Mouse (Mus musculus) lung, adult 2 months (tissue): ENCODE data around the gene Hyal2.

Experiments used
- CTCF ChIP-seq: fragments of 200-500 bp; IDR thresholded peaks from 2 replicates; pipeline ENCODE4 v1.5.1; 2011; ENCODE audit warnings: mild to moderate bottlenecking, low read length, control low read depth; ENCODE audit not compliant: insufficient read depth
- POLR2A ChIP-seq: fragments of 200-500 bp; IDR thresholded peaks from 2 replicates; pipeline ENCODE4 v1.6.1; 2011; ENCODE audit warnings: low read depth, mild to moderate bottlenecking, control low read depth, low read length, borderline replicate concordance; ENCODE audit errors: extremely low read depth

GRCm38 (mm10) chr9:107551117-107551889 is 16.4 kb upstream of the Hyal2 start, which contains the start of gene Rassf1:
- TF ChIP-seq POLR2A (peak; percentile 42; the same call in 1 of the 2 replicates), CTCF (no peak)
